Mouse (Mus musculus): ENCODE data around the gene Hist1h2bn.
"Not testable (repeated sequence)": the region's sequence is repeated elsewhere in the genome, so short reads cannot be mapped to it uniquely, and the experiment has no call there.

Gene Hist1h2bn

DNA sequence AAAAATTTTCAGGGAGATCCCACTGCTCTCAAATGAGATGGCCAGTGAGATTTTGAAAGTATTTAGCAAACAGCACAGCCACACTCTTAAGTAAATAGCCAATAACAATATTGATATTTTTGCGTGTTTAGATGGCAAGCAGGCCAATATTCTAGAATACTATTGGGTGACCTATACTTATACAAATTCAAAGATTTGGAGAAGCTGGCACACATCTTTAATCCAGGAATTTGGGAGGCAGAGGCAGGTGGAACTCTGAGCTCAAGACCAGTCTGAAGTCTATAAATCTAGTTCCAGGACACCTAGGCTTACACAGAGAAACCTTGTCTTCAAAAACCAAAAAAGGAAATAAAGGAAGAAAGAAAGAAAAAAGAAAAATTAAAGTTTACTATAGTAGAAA is 27.7 kb downstream of the Hist1h2bn start:
- DNase-seq (ENCODE audit: low spot score), result no peak

GRCm38 (mm10) chr13:21782361-21783254 is 28.7 kb downstream of the Hist1h2bn start:
- DNase-seq (ENCODE audit: low spot score), result not testable (repeated sequence)

DNA sequence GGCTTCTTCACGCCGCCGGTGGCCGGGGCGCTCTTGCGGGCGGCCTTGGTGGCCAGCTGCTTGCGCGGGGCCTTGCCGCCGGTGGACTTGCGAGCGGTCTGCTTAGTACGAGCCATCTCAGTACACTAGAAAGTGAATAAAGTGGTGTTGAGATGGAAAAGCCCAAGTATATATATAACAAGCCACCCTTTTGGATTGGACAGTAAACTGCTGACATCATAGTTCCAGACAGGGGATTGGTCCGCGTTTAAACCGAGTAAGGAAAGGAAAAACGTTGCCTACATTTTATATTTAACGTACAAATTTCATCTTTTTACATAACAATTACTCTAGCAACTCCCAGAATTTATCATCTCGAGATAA is 29.3 kb downstream of the Hist1h2bn start, which contains the start of gene Hist1h3i:
TSS of gene Hist1h3i (minus strand) at position 116 of the 363 bp plus-strand sequence.
- DNase-seq (ENCODE audit: low spot score), result peak; percentile 85

GRCm38 (mm10) chr13:21783734-21784161 is 29.8 kb downstream of the Hist1h2bn start:
- DNase-seq (ENCODE audit: low spot score), result peak; percentile 11

DNA sequence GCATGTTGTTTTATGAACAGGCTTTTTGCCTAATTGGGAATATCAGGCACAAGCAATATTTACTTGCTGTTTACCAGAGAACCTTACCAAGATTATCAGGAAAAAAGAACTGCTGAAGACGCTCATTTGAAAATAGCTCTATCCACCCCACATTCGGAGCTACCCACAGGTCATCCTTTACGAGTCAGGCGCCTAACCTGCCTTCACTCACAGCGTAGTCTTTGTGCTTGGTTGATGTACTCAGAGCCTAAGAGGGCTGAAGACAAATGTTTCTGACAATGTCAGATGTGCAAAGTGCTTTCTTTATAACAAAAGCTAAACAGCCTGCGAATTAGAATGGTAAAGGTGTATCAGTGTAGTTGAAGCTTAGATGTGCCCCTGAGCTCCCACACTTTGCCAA is 30.4 kb downstream of the Hist1h2bn start:
- no peak for DNase-seq (ENCODE audit: low spot score)

- no peak for DNase-seq (ENCODE audit: low spot score)
These were observed 32.4 kb downstream of the Hist1h2bn start for GRCm38 (mm10) chr13:21786189-21786898.

DNA sequence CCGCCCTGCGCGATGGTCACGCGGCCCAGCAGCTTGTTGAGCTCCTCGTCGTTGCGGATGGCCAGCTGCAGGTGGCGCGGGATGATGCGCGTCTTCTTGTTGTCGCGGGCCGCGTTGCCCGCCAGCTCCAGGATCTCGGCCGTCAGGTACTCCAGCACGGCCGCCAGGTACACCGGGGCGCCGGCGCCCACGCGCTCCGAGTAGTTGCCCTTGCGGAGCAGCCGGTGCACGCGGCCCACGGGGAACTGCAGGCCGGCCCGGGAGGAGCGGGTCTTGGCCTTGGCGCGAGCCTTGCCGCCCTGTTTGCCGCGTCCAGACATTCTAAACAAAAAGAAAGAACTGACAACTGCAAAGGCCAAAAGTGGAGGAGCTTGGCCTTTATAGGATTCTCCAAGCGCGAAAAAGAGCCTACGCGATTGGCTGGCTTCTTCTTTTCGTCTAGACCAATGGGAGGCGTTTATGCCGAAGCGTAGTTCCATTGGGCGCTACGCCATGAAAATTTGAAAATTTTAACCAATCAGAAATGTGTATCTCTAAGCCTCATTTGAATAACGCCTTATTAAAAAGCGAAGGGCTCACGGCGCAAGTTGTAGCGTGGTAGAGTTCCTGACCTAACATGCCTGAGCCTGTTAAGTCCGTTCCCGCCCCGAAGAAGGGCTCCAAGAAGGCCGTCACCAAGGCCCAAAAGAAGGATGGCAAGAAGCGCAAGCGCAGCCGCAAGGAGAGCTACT is 33.1 kb downstream of the Hist1h2bn start, which contains the start of the genes Hist1h2an and Hist1h2bp:
TSS of gene Hist1h2an (minus strand) at position 320 of the 731 bp plus-strand sequence.
TSS of gene Hist1h2bp (plus strand) at position 563 of the 731 bp plus-strand sequence.
- peak; percentile 96 for DNase-seq (ENCODE audit: low spot score)

DNA sequence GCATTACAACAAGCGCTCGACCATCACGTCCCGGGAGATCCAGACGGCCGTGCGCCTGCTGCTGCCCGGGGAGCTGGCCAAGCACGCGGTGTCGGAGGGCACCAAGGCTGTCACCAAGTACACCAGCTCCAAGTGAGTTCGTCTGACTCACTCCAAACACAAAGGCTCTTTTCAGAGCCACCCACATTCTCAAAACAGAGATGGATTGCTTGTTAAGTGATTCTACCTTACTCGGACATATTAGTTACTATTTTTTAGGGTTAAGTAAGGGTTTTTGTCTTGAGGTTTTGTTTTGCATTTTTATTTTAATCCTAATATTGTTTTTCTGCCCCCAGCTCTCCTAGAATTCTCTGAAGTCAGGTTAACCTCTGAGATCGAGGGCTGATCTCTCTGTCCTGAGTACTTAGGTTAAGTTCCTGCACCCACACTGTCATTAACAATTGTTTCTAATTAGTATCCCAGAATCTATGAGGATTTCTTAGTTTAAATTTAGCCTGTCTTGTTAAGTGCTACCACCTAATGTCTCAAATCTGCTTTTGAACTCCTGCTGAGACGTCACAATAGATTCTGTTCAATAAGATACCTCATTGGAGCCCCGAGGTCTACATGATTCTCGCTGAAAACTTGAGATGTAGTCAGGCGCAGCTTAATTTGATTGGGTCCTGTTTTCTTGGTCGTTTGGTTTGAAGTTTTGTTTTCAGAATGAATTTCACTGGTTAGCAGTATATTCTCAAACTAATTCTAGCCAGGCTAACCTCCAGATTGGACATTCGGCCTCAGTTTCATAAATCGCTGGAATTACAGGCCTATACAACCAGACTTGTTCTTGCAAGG is 34.1 kb downstream of the Hist1h2bn start:
- no peak for DNase-seq (ENCODE audit: low spot score)

- no peak for DNase-seq (ENCODE audit: low spot score)
These were observed 36.0 kb downstream of the Hist1h2bn start for GRCm38 (mm10) chr13:21789925-21790324.

GRCm38 (mm10) chr13:21790601-21791283 is 36.8 kb downstream of the Hist1h2bn start:
- DNase-seq (ENCODE audit: low spot score), result no peak

- no peak for DNase-seq (ENCODE audit: low spot score)
These were observed 41.7 kb downstream of the Hist1h2bn start for GRCm38 (mm10) chr13:21795584-21795983.

DNA sequence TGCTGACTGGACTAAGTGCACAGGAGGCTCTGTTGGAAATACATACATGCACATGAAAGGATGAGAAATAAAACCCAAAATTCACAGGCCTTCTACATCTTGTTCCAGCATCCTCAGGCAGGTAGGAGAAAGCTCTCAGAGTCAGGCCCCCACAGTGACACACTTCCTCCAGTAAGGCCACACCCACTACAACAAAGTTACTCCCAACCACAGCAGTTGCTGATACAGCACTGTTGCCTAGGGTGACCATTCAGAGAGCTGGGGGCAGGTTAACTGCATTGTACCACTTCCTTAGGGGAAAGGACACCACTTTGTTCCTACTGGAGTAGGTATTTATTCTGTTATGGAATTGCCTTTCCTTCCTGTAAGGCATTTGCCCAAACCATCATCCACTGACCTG is 43.2 kb downstream of the Hist1h2bn start:
- DNase-seq (ENCODE audit: low spot score), result not testable (repeated sequence)

- DNase-seq (ENCODE audit: low spot score), result not testable (repeated sequence)
These were observed 49.1 kb downstream of the Hist1h2bn start for GRCm38 (mm10) chr13:21803058-21803457.

All from lung, postnatal 25 days (tissue).